Comparison of ENCODE assay signal across 9 mouse cellular contexts in genomic region chr5:77193951-77194350, GRCm38 (mm10). TPM values are rescaled to one million over a fixed set of nuclear protein-coding genes. Genes with fewer than 3 reads are reported as not detected.
DNase-seq lines count a peak whose midpoint lies in the region; ATAC-seq and TF ChIP-seq lines count a peak whose summit lies in the region.
"Had no signal": no experiment of that assay in that cellular context is flagged by ENCODE, and none has a peak within 500 bp of the region (broad histone marks: within the 10 kb centered on the region; RNA-seq: fewer than 3 reads in every experiment).

No protein-coding gene starts in this region.

- no peaks in the 10 kb centered on the region for H3K27me3 ChIP-seq in hindbrain, embryonic 10.5 days (ENCODE audit: insufficient read depth, poor library complexity, severe bottlenecking)
- no peaks in the 10 kb centered on the region for H3K27me3 ChIP-seq in hindbrain, embryonic 16.5 days (replicated peaks; ENCODE audit: control insufficient read depth, insufficient read depth, low read length)
- H3K27me3 ChIP-seq in Patski: peaks cover 22% of the 10 kb centered on the region
- H3K27me3 ChIP-seq in lung, embryonic 14.5 days (ENCODE audit: insufficient read depth, low read length): no peaks in the 10 kb centered on the region
- H3K27me3 ChIP-seq in splenic B cell, adult 2 months (ENCODE audit: control insufficient read depth, insufficient read depth, low read length, poor library complexity, severe bottlenecking): no peaks in the 10 kb centered on the region
- H3K27me3 ChIP-seq: limb, embryonic 12.5 days had no signal

- H3K4me2 ChIP-seq in hindbrain, embryonic 16.5 days (ENCODE audit: low read length): no peak overlapping the region
- no peak overlapping the region for H3K4me2 ChIP-seq in lung, embryonic 14.5 days
- H3K4me2 ChIP-seq: limb, embryonic 12.5 days had no signal

- no peak for ATAC-seq in hindbrain, embryonic 16.5 days
- ATAC-seq in Patski: no peak
- no peak for ATAC-seq in lung, embryonic 14.5 days (ENCODE audit: insufficient read depth)

- no peak overlapping the region for H3K27ac ChIP-seq in hindbrain, embryonic 10.5 days
- no peak overlapping the region for H3K27ac ChIP-seq in hindbrain, embryonic 16.5 days (ENCODE audit: low read depth, low read length)
- H3K27ac ChIP-seq in lung, embryonic 14.5 days (ENCODE audit: low read depth): no peak overlapping the region
- H3K27ac ChIP-seq: limb, embryonic 12.5 days had no signal

- TF ChIP-seq CTCF in Patski (IDR thresholded peaks at IDR 0.05): peak; percentile 63
- TF ChIP-seq CTCF in lung, embryonic 14.5 days (IDR thresholded peaks at IDR 0.05; ENCODE audit: low read depth): peak; percentile 63

- CTCF ChIA-PET in Patski (lab: Charles Lee): interaction anchor here (0.7 to 0.9 kb wide), 3 partner anchors 9 to 24 kb away, joined by 3 read pairs; no protein-coding TSS in a partner anchor

- in situ Hi-C loops in Patski (cut with MboI; ENCODE audit: low pct_unique_long_range_greater_than_20kb): no loop called here

- H3K9me3 ChIP-seq in hindbrain, embryonic 10.5 days: peaks cover under 1% of the 10 kb centered on the region; the same call in 1 of the 2 replicates
- no peaks in the 10 kb centered on the region; the same call in none of the 2 replicates for H3K9me3 ChIP-seq in hindbrain, embryonic 16.5 days (ENCODE audit: control insufficient read depth, low read length)
- H3K9me3 ChIP-seq in lung, embryonic 14.5 days (ENCODE audit: low read depth, low read length): no peaks in the 10 kb centered on the region

- intact Hi-C loops in left cerebral cortex, postnatal 36 days (cut with DNase I): no loop called here

- 44% methylated on average over 3 of the region's 3 CpGs for WGBS in hindbrain, embryonic 10.5 days
- 41% methylated on average over 3 of the region's 3 CpGs for WGBS in hindbrain, embryonic 16.5 days
- 45% methylated on average over 3 of the region's 3 CpGs for WGBS in lung, embryonic 14.5 days

- H3K4me3 ChIP-seq in hindbrain, embryonic 10.5 days: no peak overlapping the region
- H3K4me3 ChIP-seq in hindbrain, embryonic 16.5 days (ENCODE audit: low read length): no peak overlapping the region
- H3K4me3 ChIP-seq in lung, embryonic 14.5 days (ENCODE audit: low read depth, low read length): no peak overlapping the region
- H3K4me3 ChIP-seq: limb, embryonic 12.5 days had no signal

- H3K4me1 ChIP-seq in hindbrain, embryonic 10.5 days (replicated peaks): no peaks in the 10 kb centered on the region
- H3K4me1 ChIP-seq in hindbrain, embryonic 16.5 days (ENCODE audit: control insufficient read depth, insufficient read depth, low read depth, low read length): no peaks in the 10 kb centered on the region
- H3K4me1 ChIP-seq in lung, embryonic 14.5 days (ENCODE audit: insufficient read depth): no peaks in the 10 kb centered on the region
- H3K4me1 ChIP-seq: limb, embryonic 12.5 days had no signal

- no peak overlapping the region for H3K9ac ChIP-seq in hindbrain, embryonic 16.5 days (ENCODE audit: low read depth, low read length)
- H3K9ac ChIP-seq in lung, embryonic 14.5 days: no peak overlapping the region
- H3K9ac ChIP-seq: limb, embryonic 12.5 days had no signal

- DNase-seq in hindbrain, embryonic 10.5 days (ENCODE audit: low spot score): peak; percentile 49
- peak; percentile 80 to 85 for DNase-seq in B cell, adult 2 months
- no peak for DNase-seq in Patski (ENCODE audit: low read depth, low spot score)
- DNase-seq in forelimb bud, embryonic 11.5 days (ENCODE audit: low read depth, low spot score): peak; percentile 54
- DNase-seq in lung, embryonic 14.5 days: peak; percentile 75
- DNase-seq in splenic B cell, adult 2 months (ENCODE audit: low read depth, low spot score): peak; percentile 82
- no peak for DNase-seq in left cerebral cortex, postnatal 36 days (ENCODE audit: low spot score in 2 of 2)

- POLR2A ChIA-PET in Patski (lab: Charles Lee): no interaction called here

- H3K36me3 ChIP-seq in hindbrain, embryonic 10.5 days: no peaks in the 10 kb centered on the region
- no peaks in the 10 kb centered on the region for H3K36me3 ChIP-seq in hindbrain, embryonic 16.5 days (ENCODE audit: control insufficient read depth, insufficient read depth, low read length)
- no peaks in the 10 kb centered on the region for H3K36me3 ChIP-seq in lung, embryonic 14.5 days (ENCODE audit: insufficient read depth)
- no peaks in the 10 kb centered on the region for H3K36me3 ChIP-seq in splenic B cell, adult 2 months (ENCODE audit: control insufficient read depth, insufficient read depth, low read length, poor library complexity, severe bottlenecking)
- H3K36me3 ChIP-seq: limb, embryonic 12.5 days had no signal

RNA-seq across cellular contexts. Expression of gene Spink2, which starts 17.3 kb away (rescaled TPM):
- polyA plus RNA-seq in hindbrain, embryonic 10.5 days (2016; fragmentation: Nextera tagmentation; extraction: Ambion mirVana): 0.50 and 0.52 TPM in 2 replicates
- 0.80 and 1.5 TPM in 2 replicates for polyA plus RNA-seq in hindbrain, embryonic 16.5 days (2015; fragmentation: Nextera tagmentation; extraction: Ambion mirVana)
- polyA plus RNA-seq in Patski (2021): not detected
- 0.32 and 1.3 TPM in 2 replicates for polyA plus RNA-seq in lung, embryonic 14.5 days (2014; fragmentation: Nextera tagmentation; extraction: Ambion mirVana)
- total RNA-seq in left cerebral cortex, postnatal 36 days (2021): not detected

Comparison
In these comparisons a context has a peak if more than half of its experiments do, and no peak if none do; other contexts are left out.
1. DNase-seq: peak in hindbrain, embryonic 10.5 days (single experiment), B cell, adult 2 months (2 of 2), forelimb bud, embryonic 11.5 days (single experiment), lung, embryonic 14.5 days (single experiment) and splenic B cell, adult 2 months (single experiment); none in Patski (single experiment) and left cerebral cortex, postnatal 36 days (0 of 2).